Mouse (Mus musculus) heart, embryonic 16.5 days (tissue): ENCODE data around the gene Rubcn. TPM values are rescaled to one million over a fixed set of nuclear protein-coding genes. Genes with fewer than 3 reads are reported as not detected.
"Not testable (repeated sequence)": the region's sequence is repeated elsewhere in the genome, so short reads cannot be mapped to it uniquely, and the experiment has no call there.

Experiments
- ATAC-seq: fragments of 200-750 bp; cut with Nextera tagmentation; replicated peaks from 2 replicates; pipeline ENCODE4 v1.8.0; 2017; ENCODE audit warnings: moderate number of reproducible peaks; ENCODE audit not compliant: insufficient read depth, low FRiP score; ENCODE audit errors: extremely low read depth
- H3K27ac ChIP-seq: fragments of 300-500 bp; sonication (generic); 2 replicates; pipeline ENCODE4 v1.5.1; 2014; ENCODE audit warnings: mild to moderate bottlenecking, low read length, control low read depth, moderate library complexity
- H3K27me3 ChIP-seq: fragments of 300-500 bp; sonication (generic); 2 replicates; pipeline ENCODE4 v1.6.1; 2014; ENCODE audit warnings: low read length, mixed read lengths; ENCODE audit not compliant: control insufficient read depth, insufficient read depth
- H3K36me3 ChIP-seq: fragments of 300-500 bp; sonication (generic); 2 replicates; pipeline ENCODE4 v1.6.1; 2014; ENCODE audit not compliant: control insufficient read depth, insufficient read depth
- H3K4me1 ChIP-seq: fragments of 300-500 bp; sonication (generic); 2 replicates; pipeline ENCODE4 v1.6.1; 2014; ENCODE audit warnings: low read length, mixed read lengths; ENCODE audit not compliant: control insufficient read depth, insufficient read depth
- H3K4me2 ChIP-seq: fragments of 300-500 bp; sonication (generic); 2 replicates; pipeline ENCODE4 v1.6.1; 2014; ENCODE audit warnings: low read depth, mild to moderate bottlenecking, control low read depth, low read length
- H3K4me3 ChIP-seq: fragments of 300-500 bp; sonication (generic); 2 replicates; pipeline ENCODE4 v1.5.1; 2014; ENCODE audit warnings: mild to moderate bottlenecking, control low read depth, low read length
- H3K9ac ChIP-seq: fragments of 300-500 bp; sonication (generic); 2 replicates; pipeline ENCODE4 v1.6.1; 2014; ENCODE audit warnings: low read length, control low read depth
- H3K9me3 ChIP-seq: fragments of 300-500 bp; sonication (generic); replicated peaks from 2 replicates; pipeline ENCODE4 v1.6.1; 2016; ENCODE audit warnings: low read length; ENCODE audit not compliant: control insufficient read depth
- WGBS: fragments of 180-500 bp; shearing (Covaris S2); extraction: QIAGEN DNeasy Blood & Tissue Kit; methylation state at CpG from one replicate; pipeline ENCODE4 v1.1.7; 2014; 5-methylcytosine and 5-hydroxymethylcytosine counted together
- polyA plus RNA-seq: library from polyadenylated mRNA; unstranded; fragments of >200 nt; fragmentation: Nextera tagmentation; extraction: Ambion mirVana; gene quantifications from 2 replicates; pipeline ENCODE4 v1.2.1, GENCODE M21; 2015

Gene Rubcn
- polyA plus RNA-seq, 1 experiment from 2014 or later, result 32.7 TPM

- Histone ChIP-seq H3K27me3 (no peaks in the 10 kb centered on the region), H3K36me3 (no peaks in the 10 kb centered on the region), H3K4me1 (peaks cover 23% of the 10 kb centered on the region), H3K4me2 (no peak overlapping the region), H3K9me3 (no peaks in the 10 kb centered on the region), H3K27ac (no peak overlapping the region), H3K9ac (peak overlapping the region; percentile 36; the same call in 1 of the 2 replicates), H3K4me3 (no peak overlapping the region)
- 94% methylated on average over 3 of the region's 3 CpGs for WGBS
- no peak for ATAC-seq
These were observed 1.7 kb downstream of the Rubcn start for GRCm38 (mm10) chr16:32875847-32876246.

DNA sequence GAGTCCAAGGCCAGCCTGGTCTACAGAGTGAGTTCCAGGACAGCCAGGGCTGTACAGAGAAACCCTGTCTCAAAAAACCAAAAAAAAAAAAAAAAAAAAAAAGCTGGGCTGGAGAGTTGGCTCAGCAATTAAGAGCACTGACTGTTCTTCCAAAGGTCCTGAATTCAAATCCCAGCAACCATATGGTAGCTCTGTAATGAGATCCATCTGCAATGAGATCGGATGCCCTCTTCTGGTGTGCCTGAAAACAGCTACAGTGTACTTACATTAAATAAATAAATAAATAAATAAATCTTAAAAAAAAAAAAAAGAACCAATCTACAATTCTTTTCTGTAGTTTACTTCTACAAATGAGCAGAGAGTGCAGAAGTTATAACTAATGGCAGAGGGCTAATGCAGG is 2.3 kb downstream of the Rubcn start:
- 50% methylated on average over 1 of the region's 1 CpGs for WGBS
- H3K27me3 ChIP-seq, ATAC-seq, H3K36me3 ChIP-seq, H3K27ac ChIP-seq, H3K4me2 ChIP-seq, H3K9me3 ChIP-seq, H3K4me3 ChIP-seq, H3K9ac ChIP-seq: not testable (repeated sequence)
- peaks cover 18% of the 10 kb centered on the region for H3K4me1 ChIP-seq

DNA sequence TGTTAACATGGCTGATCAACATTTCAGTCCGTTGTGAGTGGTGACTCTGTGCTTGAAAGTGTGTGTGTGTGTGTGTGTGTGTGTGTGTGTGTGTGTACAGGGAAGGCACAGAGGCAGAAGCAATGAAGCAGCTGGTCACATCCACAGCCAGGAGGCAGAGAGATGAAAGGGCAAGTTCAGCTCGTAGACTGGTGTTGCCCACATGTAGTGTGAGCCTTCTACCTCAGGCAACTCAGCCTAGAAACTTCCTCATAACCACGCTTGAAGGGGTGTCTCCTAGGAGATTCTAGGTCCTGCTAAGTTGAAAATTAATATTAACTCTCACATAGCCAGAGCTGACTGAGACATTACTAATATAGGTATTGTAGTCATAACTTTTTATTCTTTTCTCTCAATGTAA is 4.2 kb downstream of the Rubcn start:
- no peak for ATAC-seq
- Histone ChIP-seq H3K27ac (no peak overlapping the region), H3K9me3 (no peaks in the 10 kb centered on the region), H3K4me2 (no peak overlapping the region), H3K4me3 (no peak overlapping the region), H3K9ac (no peak overlapping the region), H3K36me3 (no peaks in the 10 kb centered on the region), H3K4me1 (peaks cover 8% of the 10 kb centered on the region), H3K27me3 (no peaks in the 10 kb centered on the region)
- WGBS, result 50% methylated on average over 3 of the region's 3 CpGs

DNA sequence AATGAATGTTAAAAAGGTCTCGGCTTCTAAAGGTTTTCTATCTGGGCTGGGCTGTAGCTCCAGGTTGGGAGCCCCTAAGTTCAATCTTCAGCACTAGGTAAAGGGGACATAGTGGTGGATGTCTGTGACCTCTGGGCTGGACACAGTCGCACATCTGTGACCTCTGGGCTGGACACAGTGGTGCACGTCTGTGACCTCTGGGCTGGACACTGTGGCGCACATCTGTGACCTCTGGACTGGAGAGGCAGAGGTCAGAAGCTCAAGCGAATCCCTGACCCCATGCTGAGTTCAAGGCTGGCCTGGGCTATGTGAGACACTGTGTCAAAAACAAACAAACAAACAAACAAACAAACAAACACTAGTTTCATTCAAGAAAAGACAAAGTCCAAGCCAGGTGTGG is 7.3 kb downstream of the Rubcn start:
- H3K9me3 ChIP-seq, result no peaks in the 10 kb centered on the region
- no peaks in the 10 kb centered on the region for H3K27me3 ChIP-seq
- H3K9ac ChIP-seq, result no peak overlapping the region
- H3K4me1 ChIP-seq, result peaks cover 19% of the 10 kb centered on the region
- WGBS, result 63% methylated on average over 5 of the region's 5 CpGs
- no peak overlapping the region for H3K4me3 ChIP-seq
- no peaks in the 10 kb centered on the region for H3K36me3 ChIP-seq
- ATAC-seq, result no peak
- no peak overlapping the region for H3K27ac ChIP-seq
- no peak overlapping the region for H3K4me2 ChIP-seq

GRCm38 (mm10) chr16:32867919-32868552 is 9.5 kb downstream of the Rubcn start:
- peak overlapping the region; percentile 94 for H3K27ac ChIP-seq
- H3K9ac ChIP-seq, result peak overlapping the region; percentile 93
- no peaks in the 10 kb centered on the region for H3K27me3 ChIP-seq
- peak overlapping the region; percentile 90 for H3K4me3 ChIP-seq
- peaks cover 23% of the 10 kb centered on the region for H3K4me1 ChIP-seq
- H3K36me3 ChIP-seq, result no peaks in the 10 kb centered on the region
- H3K9me3 ChIP-seq, result no peaks in the 10 kb centered on the region
- H3K4me2 ChIP-seq, result peak overlapping the region; percentile 76
- ATAC-seq, result peak; percentile 96
- under 1% methylated on average over 35 of the region's 35 CpGs for WGBS

DNA sequence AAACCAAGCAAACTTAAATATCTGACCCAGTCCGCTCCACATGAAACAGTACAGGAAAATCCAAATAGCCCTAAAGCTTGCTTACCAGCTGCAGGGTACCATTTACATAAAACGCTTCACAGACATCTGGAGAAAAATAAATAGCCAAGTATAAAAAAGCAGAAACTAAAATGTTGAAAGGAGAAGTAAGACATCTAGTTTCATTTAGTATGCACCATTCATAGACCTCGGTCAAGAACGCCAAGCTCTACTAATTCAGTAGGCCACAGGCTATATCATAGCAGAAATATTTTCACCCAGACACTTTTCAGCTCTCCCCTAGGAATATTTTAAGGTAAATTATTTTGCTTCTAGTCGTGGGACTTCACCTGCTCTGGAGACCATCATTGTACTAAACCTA is 10.9 kb downstream of the Rubcn start:
- no peaks in the 10 kb centered on the region for H3K36me3 ChIP-seq
- peak overlapping the region; percentile 94 for H3K27ac ChIP-seq
- H3K9me3 ChIP-seq, result no peaks in the 10 kb centered on the region
- H3K4me1 ChIP-seq, result peaks cover 23% of the 10 kb centered on the region
- H3K4me2 ChIP-seq, result peak overlapping the region; percentile 76
- no peak for ATAC-seq
- H3K27me3 ChIP-seq, result no peaks in the 10 kb centered on the region
- 75% methylated on average over 5 of the region's 5 CpGs for WGBS
- peak overlapping the region; percentile 90 for H3K4me3 ChIP-seq
- H3K9ac ChIP-seq, result peak overlapping the region; percentile 93

GRCm38 (mm10) chr16:32865401-32865800 is 12.2 kb downstream of the Rubcn start:
- 71% methylated on average over 4 of the region's 4 CpGs for WGBS
- no peaks in the 10 kb centered on the region for H3K9me3 ChIP-seq

GRCm38 (mm10) chr16:32861813-32862385 is 15.7 kb downstream of the Rubcn start:
- no peak overlapping the region for H3K9ac ChIP-seq
- H3K4me3 ChIP-seq, result no peak overlapping the region
- peaks cover 3% of the 10 kb centered on the region; the same call in 1 of the 2 replicates for H3K36me3 ChIP-seq
- H3K27me3 ChIP-seq, result no peaks in the 10 kb centered on the region
- H3K4me2 ChIP-seq, result no peak overlapping the region
- H3K9me3 ChIP-seq, result no peaks in the 10 kb centered on the region
- H3K27ac ChIP-seq, result no peak overlapping the region
- no peak for ATAC-seq
- H3K4me1 ChIP-seq, result peaks cover 37% of the 10 kb centered on the region
- 78% methylated on average over 3 of the region's 3 CpGs for WGBS

More at GRCm38 (mm10) chr16:32865401-32865800, 12.2 kb downstream of the Rubcn start:
- H3K36me3 ChIP-seq, result peaks cover 1% of the 10 kb centered on the region; the same call in 1 of the 2 replicates
- no peak overlapping the region for H3K4me2 ChIP-seq
- H3K4me3 ChIP-seq, result no peak overlapping the region
- H3K9ac ChIP-seq, result no peak overlapping the region
- H3K27ac ChIP-seq, result no peak overlapping the region
- ATAC-seq, result no peak
- H3K27me3 ChIP-seq, result no peaks in the 10 kb centered on the region
- H3K4me1 ChIP-seq, result peaks cover 23% of the 10 kb centered on the region

GRCm38 (mm10) chr16:32858771-32859636 is 18.6 kb downstream of the Rubcn start:
- H3K36me3 ChIP-seq, result peaks cover 8% of the 10 kb centered on the region; the same call in 1 of the 2 replicates
- H3K4me3 ChIP-seq, result no peak overlapping the region
- H3K27me3 ChIP-seq, result no peaks in the 10 kb centered on the region
- peak overlapping the region; percentile 62 for H3K9ac ChIP-seq
- H3K4me1 ChIP-seq, result peaks cover 38% of the 10 kb centered on the region
- WGBS, result 36% methylated on average over 12 of the region's 12 CpGs
- no peaks in the 10 kb centered on the region for H3K9me3 ChIP-seq
- peak overlapping the region; percentile 97 for H3K27ac ChIP-seq
- peak overlapping the region; percentile 14 for H3K4me2 ChIP-seq
- ATAC-seq, result peak; percentile 76
